Comparison of ENCODE assay signal across 29 mouse cellular contexts in genomic region chr11:7531847-7532246, GRCm38 (mm10).
"Had no signal": no experiment of that assay in that cellular context is flagged by ENCODE, and none has a peak within 500 bp of the region (broad histone marks: within the 10 kb centered on the region; RNA-seq: fewer than 3 reads in every experiment).

No protein-coding gene starts in this region.

- H3K4me3 ChIP-seq: gastrocnemius, adult 2 months; heart, embryonic 10.5 days; heart, embryonic 12.5 days; hindbrain, embryonic 10.5 days; hindbrain, embryonic 12.5 days; kidney, embryonic 15.5 days; left cerebral cortex, adult 2 months; limb, embryonic 10.5 days; limb, embryonic 12.5 days; liver, embryonic 13.5 days had no signal

- H3K4me2 ChIP-seq: heart, embryonic 12.5 days; hindbrain, embryonic 12.5 days; hindbrain, embryonic 14.5 days; kidney, embryonic 15.5 days; limb, embryonic 12.5 days; liver, embryonic 11.5 days; liver, embryonic 13.5 days had no signal

- DNase-seq: gastrocnemius, adult 2 months; gastrocnemius, postnatal 10 days; gastrocnemius, postnatal 25 days; heart, adult 18-20 months; heart, postnatal 10 days; heart, postnatal 4 days; kidney, adult 11 months; kidney, adult 2 months; kidney, adult 9 months; kidney, postnatal 14 days; kidney, postnatal 36 days; layer of hippocampus, adult 9-11 months; layer of hippocampus, postnatal 36 days; liver; liver, embryonic 13.5 days had no signal

- H3K36me3 ChIP-seq: heart, embryonic 10.5 days; heart, embryonic 12.5 days; hindbrain, embryonic 10.5 days; hindbrain, embryonic 12.5 days; kidney, embryonic 15.5 days; limb, embryonic 10.5 days; limb, embryonic 12.5 days; liver, embryonic 13.5 days had no signal

- H3K9ac ChIP-seq: heart, embryonic 12.5 days; hindbrain, embryonic 12.5 days; hindbrain, embryonic 14.5 days; kidney, embryonic 15.5 days; limb, embryonic 12.5 days; liver, embryonic 13.5 days had no signal

- H3K27ac ChIP-seq: gastrocnemius, adult 2 months; heart, embryonic 10.5 days; hindbrain, embryonic 10.5 days; hindbrain, embryonic 12.5 days; hindbrain, embryonic 14.5 days; kidney, embryonic 15.5 days; kidney, postnatal 0 days; left cerebral cortex, adult 2 months; limb, embryonic 10.5 days; limb, embryonic 12.5 days; liver, embryonic 13.5 days had no signal

- ATAC-seq: hindbrain, embryonic 16.5 days; inflammation-experienced regulatory T-cells, adult 6 months; intestine, embryonic 16.5 days had no signal

- H3K27me3 ChIP-seq: heart, embryonic 12.5 days; hindbrain, embryonic 12.5 days; kidney, embryonic 15.5 days; limb, embryonic 12.5 days; liver, embryonic 13.5 days had no signal

- H3K4me1 ChIP-seq: heart, embryonic 10.5 days; heart, embryonic 12.5 days; hindbrain, embryonic 10.5 days; hindbrain, embryonic 12.5 days; limb, embryonic 10.5 days; limb, embryonic 12.5 days; liver, embryonic 13.5 days had no signal

- H3K9me3 ChIP-seq: heart, embryonic 10.5 days; limb, embryonic 10.5 days; liver, embryonic 13.5 days had no signal
